Mouse (Mus musculus) stomach, postnatal 0 days (tissue): Measurements from ENCODE around the gene Pla2g4b.

Experiments
- CTCF ChIP-seq: IDR thresholded peaks from 2 replicates; pipeline ENCODE4 v1.5.1; 2016; ENCODE audit warnings: antibody characterized with exemption, low read depth, mild to moderate bottlenecking, moderate library complexity
- EP300 ChIP-seq: optimal IDR thresholded peaks from 2 replicates; pipeline ENCODE3; 2016; ENCODE audit warnings: antibody characterized with exemption

DNA sequence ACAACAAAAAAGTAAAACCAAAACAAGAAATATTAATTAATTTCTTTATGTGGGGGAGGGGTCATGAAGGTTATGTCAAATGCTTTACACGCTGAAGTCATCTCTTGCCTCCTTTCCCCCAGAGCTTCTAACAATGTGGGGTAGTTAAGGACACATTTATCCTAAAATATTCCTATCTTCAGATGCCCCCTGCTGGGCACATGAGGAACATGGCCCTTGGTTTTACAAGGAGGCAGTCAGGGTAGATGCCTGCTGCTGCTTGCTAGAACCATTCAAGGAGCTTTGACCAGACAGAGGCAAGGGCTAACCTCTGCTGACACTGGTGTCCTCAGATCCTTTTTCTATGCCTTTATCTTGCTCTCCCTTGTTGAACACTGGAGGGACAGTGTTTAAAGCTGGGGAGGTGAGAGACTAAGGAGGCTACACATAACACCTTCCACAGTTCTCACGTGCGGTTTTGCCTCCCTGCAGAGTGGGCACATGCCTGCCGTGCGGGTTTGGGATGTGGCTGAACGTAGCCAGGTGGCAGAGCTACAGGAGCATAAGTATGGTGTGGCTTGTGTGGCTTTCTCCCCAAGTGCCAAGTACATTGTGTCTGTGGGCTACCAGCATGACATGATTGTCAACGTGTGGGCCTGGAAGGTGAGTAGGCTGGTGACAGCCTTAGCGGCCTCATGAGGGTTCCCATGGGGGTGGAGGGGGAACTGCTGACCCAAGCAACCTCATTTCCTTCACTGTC is 21.6 kb upstream of the Pla2g4b start:
- TF ChIP-seq CTCF (peak; percentile 87), EP300 (no peak)
